Mouse (Mus musculus) G1E (cell line): Measurements from ENCODE around the gene Sh3tc1.

Experiments used
- CTCF ChIP-seq: IDR thresholded peaks from 2 replicates; pipeline ENCODE4 v1.5.1; 2012; ENCODE audit warnings: low read depth, low read length, inconsistent platforms, mixed read lengths
- GATA1 ChIP-seq: IDR thresholded peaks from 2 replicates; pipeline ENCODE4 v1.6.1; 2012; ENCODE audit warnings: borderline replicate concordance, low read length, inconsistent platforms, mixed read lengths
- POLR2AphosphoS5 ChIP-seq: IDR thresholded peaks from 2 replicates; pipeline ENCODE4 v1.6.1; 2012; ENCODE audit warnings: low read depth, low read length, inconsistent platforms; ENCODE audit not compliant: insufficient replicate concordance
- TAL1 ChIP-seq: conservative IDR thresholded peaks from 2 replicates; pipeline ENCODE4 v1.6.1; 2012; ENCODE audit warnings: low read depth, low read length, inconsistent platforms, mixed read lengths

DNA sequence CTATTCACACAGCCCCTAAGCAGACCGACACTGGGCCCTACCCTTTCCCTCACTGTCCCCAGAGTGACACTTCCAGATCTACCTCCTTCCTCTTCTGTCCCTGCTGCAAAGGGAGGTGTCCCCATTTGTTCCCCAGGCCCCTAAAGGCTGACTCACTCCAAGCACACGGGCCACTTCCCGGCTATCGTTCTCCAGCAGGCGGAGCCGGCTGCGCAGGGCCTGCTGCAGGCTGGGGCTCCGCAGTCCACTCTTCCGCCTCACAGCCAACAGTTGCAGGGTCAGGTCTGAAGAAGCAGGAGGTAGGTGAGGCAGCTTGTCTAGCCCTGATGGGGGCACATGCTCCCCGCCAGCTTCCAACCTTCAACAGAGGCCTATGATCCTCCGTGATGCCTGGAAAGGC lies 21.0 kb downstream of the Sh3tc1 start:
- no peak for TF ChIP-seq GATA1
- TF ChIP-seq CTCF, result no peak
- TF ChIP-seq TAL1, result no peak
- TF ChIP-seq POLR2AphosphoS5, result no peak
